Mouse (Mus musculus): ENCODE measurements around the gene Gm12216. TPM values are rescaled to one million over a fixed set of nuclear protein-coding genes. Genes with fewer than 3 reads are reported as not detected.

Gm12216 gene
- polyA plus RNA-seq (2015; fragmentation: Nextera tagmentation; extraction: Ambion mirVana), result 1.3 and 1.9 TPM in 2 replicates

DNA sequence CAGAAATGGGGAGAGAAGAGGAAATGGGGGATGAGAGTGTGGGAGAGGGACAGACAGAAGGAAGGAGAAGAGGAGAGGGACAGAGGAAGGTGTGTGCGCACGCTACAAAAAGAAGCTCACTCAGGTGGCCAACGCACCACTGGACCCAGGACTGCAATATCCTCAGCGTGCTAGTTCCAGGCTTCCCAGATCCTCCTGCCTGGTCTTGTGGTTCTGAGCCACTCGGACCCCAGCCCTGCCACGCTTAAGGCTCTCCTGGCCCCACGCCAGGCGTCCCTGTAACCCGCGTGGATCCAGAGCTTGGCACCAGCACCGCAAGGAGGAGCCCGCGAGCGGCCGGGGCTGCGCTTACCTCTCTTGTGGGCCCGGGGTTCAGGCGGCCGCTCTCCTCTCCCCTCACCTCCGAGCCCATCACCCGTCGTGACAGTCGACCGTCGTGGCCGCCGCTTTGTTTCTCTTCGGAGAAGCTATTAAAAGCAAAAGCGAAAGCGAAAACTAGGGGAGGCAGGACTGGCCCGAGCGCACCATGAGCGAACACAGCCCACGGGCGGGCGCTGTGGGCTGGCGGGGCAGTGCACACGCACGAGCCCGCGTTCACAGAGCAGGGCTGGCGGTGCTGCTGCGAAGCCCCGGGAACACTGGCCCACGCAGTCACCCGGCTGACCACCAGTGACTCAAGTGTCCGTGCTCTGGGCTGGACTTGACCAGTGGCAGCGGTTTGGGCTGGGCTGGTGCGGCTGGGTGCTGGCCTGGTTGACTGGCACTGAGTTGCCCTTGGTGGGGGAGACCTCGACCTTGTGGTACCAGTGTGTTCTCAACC lies at the start of gene Gm12216:
Gene Gm12216, minus strand, starts transcription at position 496 of the 820 bp plus-strand sequence.

DNA sequence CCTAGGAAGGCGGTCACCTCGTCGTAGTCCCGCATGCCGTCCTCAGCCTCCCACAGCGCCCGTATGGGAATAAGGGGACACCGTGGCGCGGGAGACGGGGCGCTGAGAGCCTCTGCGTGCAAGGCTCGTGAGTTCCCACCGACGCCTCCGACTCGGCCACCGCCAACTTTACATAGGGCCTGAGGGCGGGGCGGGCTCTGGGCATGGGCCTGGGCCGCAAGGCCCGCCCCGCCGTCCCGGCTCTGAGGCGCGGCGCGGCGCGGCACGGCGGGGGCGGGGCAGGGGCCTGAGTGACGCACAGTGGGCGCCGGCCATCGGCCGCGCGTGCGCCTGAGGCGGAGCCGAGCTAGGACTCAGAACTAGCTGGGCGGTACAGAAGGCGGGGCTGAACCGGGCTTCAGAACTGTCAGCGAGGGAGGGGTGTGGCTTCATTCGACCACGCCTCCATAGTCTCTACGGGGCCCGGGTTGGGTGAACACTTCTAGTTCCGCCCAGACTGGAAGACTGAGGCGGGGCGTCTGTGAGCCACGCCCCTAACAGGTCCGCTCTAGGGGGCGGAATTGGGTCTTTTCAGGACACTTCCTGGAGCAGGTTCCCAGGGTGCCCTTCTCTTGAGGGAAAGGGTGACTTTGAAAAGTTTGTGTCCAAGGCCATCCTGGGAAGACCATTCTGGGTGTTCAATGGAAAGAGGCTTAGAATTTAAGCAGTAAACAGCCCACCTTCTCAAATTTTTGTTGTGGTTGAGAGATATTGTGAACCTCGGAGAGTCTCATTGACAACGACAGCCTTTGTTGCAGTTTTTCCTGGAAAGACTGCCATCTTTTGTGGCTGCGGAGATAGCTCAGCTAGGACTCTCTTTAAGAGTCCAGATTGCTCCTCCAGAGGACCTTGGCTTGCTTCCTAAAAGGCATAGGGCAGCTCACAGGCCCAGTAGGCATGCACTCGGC lies 32.7 kb upstream of the Gm12216 start, which contains the start of gene Slc22a5:
Gene Slc22a5, minus strand, starts transcription at position 156 of the 947 bp plus-strand sequence.

DNA sequence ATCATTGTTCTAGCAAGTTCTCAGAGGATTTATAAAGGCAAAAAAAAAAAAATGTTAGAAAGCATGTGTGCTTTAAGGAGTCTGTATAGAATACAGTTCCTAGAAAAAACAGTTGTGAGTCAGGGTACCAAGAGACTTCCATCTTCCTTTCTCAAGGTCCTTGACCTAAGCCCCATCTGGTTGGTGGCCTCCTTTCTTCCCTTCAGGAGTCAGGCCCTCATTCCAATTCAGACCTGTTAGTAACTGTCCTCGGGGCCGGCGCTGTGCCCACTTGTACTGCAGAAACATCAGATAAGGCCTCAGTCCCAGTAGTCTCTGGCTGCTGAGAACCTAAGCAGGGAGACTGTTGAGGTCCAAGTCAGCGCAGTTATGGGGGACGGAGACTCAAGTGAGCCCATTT lies 86.0 kb downstream of the Gm12216 start, which contains the start of gene Gm17334:
Gene Gm17334, minus strand, starts transcription at position 101 of the 400 bp plus-strand sequence.

DNA sequence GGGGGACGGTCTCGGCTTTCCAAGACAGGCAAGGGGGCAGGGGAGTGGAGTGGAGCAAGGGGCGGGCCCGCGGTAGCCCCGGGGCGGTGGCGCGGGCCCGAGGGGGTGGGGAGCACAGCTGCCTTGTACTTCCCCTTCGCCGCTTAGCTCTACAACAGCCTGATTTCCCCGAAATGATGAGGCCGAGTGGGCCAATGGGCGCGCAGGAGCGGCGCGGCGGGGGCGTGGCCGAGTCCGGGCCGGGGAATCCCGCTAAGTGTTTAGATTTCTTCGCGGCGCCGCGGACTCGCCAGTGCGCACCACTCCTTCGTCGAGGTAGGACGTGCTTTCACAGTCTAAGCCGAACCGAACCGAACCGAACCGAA lies 89.3 kb downstream of the Gm12216 start, which contains the start of gene Irf1:
Gene Irf1, plus strand, starts transcription at position 255 of the 365 bp plus-strand sequence.

Small RNA genes lying within 50 kb of the gene (microRNA-seq; reads per million reads assigned to microRNA genes)
- not detected for gene Mir7671

Other genes starting within 250 kb of the Gm12216 start
- 3.0 and 3.7 TPM in 2 replicates for gene Il4, start 240.6 kb downstream of the Gm12216 start, polyA plus RNA-seq (2015; fragmentation: Nextera tagmentation; extraction: Ambion mirVana)
- not detected in 2 replicates for gene Il13, start 224.6 kb downstream of the Gm12216 start, polyA plus RNA-seq (2015; fragmentation: Nextera tagmentation; extraction: Ambion mirVana)
- gene Rad50, start 151.9 kb downstream of the Gm12216 start, polyA plus RNA-seq (2015; fragmentation: Nextera tagmentation; extraction: Ambion mirVana), result 11.7 and 11.8 TPM in 2 replicates
- gene Il5, start 138.5 kb downstream of the Gm12216 start, polyA plus RNA-seq (2015; fragmentation: Nextera tagmentation; extraction: Ambion mirVana), result 0.09 and 0.15 TPM in 2 replicates
- 5.2 and 5.6 TPM in 2 replicates for gene Irf1, start 89.2 kb downstream of the Gm12216 start, polyA plus RNA-seq (2015; fragmentation: Nextera tagmentation; extraction: Ambion mirVana)
- gene Gm17334, start 86.1 kb downstream of the Gm12216 start, polyA plus RNA-seq (2015; fragmentation: Nextera tagmentation; extraction: Ambion mirVana), result 0.17 and 0.25 TPM in 2 replicates
- 8.5 and 9.3 TPM in 2 replicates for gene Slc22a5, start 32.4 kb upstream of the Gm12216 start, polyA plus RNA-seq (2015; fragmentation: Nextera tagmentation; extraction: Ambion mirVana)
- 7.1 and 8.1 TPM in 2 replicates for gene Slc22a21, start 121.1 kb upstream of the Gm12216 start, polyA plus RNA-seq (2015; fragmentation: Nextera tagmentation; extraction: Ambion mirVana)
- 12.3 and 13.7 TPM in 2 replicates for gene Slc22a4, start 168.8 kb upstream of the Gm12216 start, polyA plus RNA-seq (2015; fragmentation: Nextera tagmentation; extraction: Ambion mirVana)
- 54.9 and 60.9 TPM in 2 replicates for gene Pdlim4, start 209.8 kb upstream of the Gm12216 start, polyA plus RNA-seq (2015; fragmentation: Nextera tagmentation; extraction: Ambion mirVana)
- 11.0 and 11.5 TPM in 2 replicates for gene P4ha2, start 240.8 kb upstream of the Gm12216 start, polyA plus RNA-seq (2015; fragmentation: Nextera tagmentation; extraction: Ambion mirVana)

All from neural tube, postnatal 0 days (tissue).